Mouse (Mus musculus) heart, embryonic 13.5 days (tissue): ENCODE data around the gene Bscl2. TPM values are rescaled to one million over a fixed set of nuclear protein-coding genes. Genes with fewer than 3 reads are reported as not detected.
"Not testable (repeated sequence)": the region's sequence is repeated elsewhere in the genome, so short reads cannot be mapped to it uniquely, and the experiment has no call there.

Experiments
- ATAC-seq: fragments of 200-750 bp; cut with Nextera tagmentation; 2 replicates; pipeline ENCODE4 v1.8.0; 2017; ENCODE audit warnings: moderate TSS enrichment; ENCODE audit not compliant: insufficient number of reproducible peaks, low FRiP score, low TSS enrichment; ENCODE audit errors: extremely low read depth
- H3K27ac ChIP-seq: fragments of 300-500 bp; sonication (generic); replicated peaks from 2 replicates; pipeline ENCODE4 v1.5.1; 2015; ENCODE audit warnings: moderate library complexity, mild to moderate bottlenecking, inconsistent platforms
- H3K27me3 ChIP-seq: fragments of 300-500 bp; sonication (generic); replicated peaks from 2 replicates; pipeline ENCODE4 v1.6.1; 2015; ENCODE audit warnings: mild to moderate bottlenecking, inconsistent platforms
- H3K36me3 ChIP-seq: fragments of 300-500 bp; sonication (generic); 2 replicates; pipeline ENCODE4 v1.6.1; 2015; ENCODE audit warnings: mild to moderate bottlenecking, inconsistent platforms
- H3K4me1 ChIP-seq: fragments of 300-500 bp; sonication (generic); 2 replicates; pipeline ENCODE4 v1.6.1; 2015; ENCODE audit warnings: inconsistent platforms
- H3K4me2 ChIP-seq: fragments of 300-500 bp; sonication (generic); 2 replicates; pipeline ENCODE4 v1.6.1; 2015; ENCODE audit warnings: inconsistent platforms, mild to moderate bottlenecking, moderate library complexity
- H3K4me3 ChIP-seq: fragments of 300-500 bp; sonication (generic); 2 replicates; pipeline ENCODE4 v1.5.1; 2015; ENCODE audit warnings: moderate library complexity, mild to moderate bottlenecking, inconsistent platforms
- H3K9ac ChIP-seq: fragments of 300-500 bp; sonication (generic); 2 replicates; pipeline ENCODE4 v1.6.1; 2015; ENCODE audit warnings: inconsistent platforms, mild to moderate bottlenecking, moderate library complexity
- H3K9me3 ChIP-seq: fragments of 300-500 bp; sonication (generic); 2 replicates; pipeline ENCODE4 v1.6.1; 2016; ENCODE audit warnings: inconsistent platforms
- WGBS: fragments of 180-500 bp; shearing (Covaris S2); methylation state at CpG from one replicate; pipeline ENCODE4 v1.1.7; 2015; ENCODE audit warnings: mixed read lengths; 5-methylcytosine and 5-hydroxymethylcytosine counted together
- polyA plus RNA-seq: library from polyadenylated mRNA; unstranded; fragments of >200 nt; fragmentation: Nextera tagmentation; extraction: Ambion mirVana; gene quantifications from 2 replicates; pipeline ENCODE4 v1.2.1, GENCODE M21; 2015

Bscl2 gene
- polyA plus RNA-seq, 1 experiment from 2014 or later, result 44.6 TPM

- Histone ChIP-seq H3K9me3 (no peaks in the 10 kb centered on the region), H3K27me3 (no peaks in the 10 kb centered on the region), H3K4me3 (peak within 1 kb of the TSS; percentile 89), H3K27ac (peak within 1 kb of the TSS; percentile 89), H3K4me2 (peak within 1 kb of the TSS; percentile 81), H3K9ac (peak within 1 kb of the TSS; percentile 96), H3K4me1 (peaks cover 12% of the 10 kb centered on the region), H3K36me3 (peaks cover 24% of the 10 kb centered on the region)
- ATAC-seq, result peak; percentile 82
- under 1% methylated on average over 42 of the region's 42 CpGs for WGBS
These were observed 43.2 kb downstream of the Bscl2 start, which contains the start of gene Uqcc3 for GRCm38 (mm10) chr19:8880311-8881033. Gene Uqcc3 (minus strand): TSS chr19:8880923.

GRCm38 (mm10) chr19:8881034-8881392, 43.7 kb downstream of the Bscl2 start:
- Histone ChIP-seq H3K9me3 (no peaks in the 10 kb centered on the region), H3K9ac (peak overlapping the region; percentile 96), H3K27ac (peak overlapping the region; percentile 89; the same call in 1 of the 2 replicates), H3K36me3 (peaks cover 18% of the 10 kb centered on the region), H3K27me3 (no peaks in the 10 kb centered on the region), H3K4me3 (peak overlapping the region; percentile 89), H3K4me1 (peaks cover 12% of the 10 kb centered on the region), H3K4me2 (peak overlapping the region; percentile 81)
- ATAC-seq, result no peak
- WGBS, result 16% methylated on average over 3 of the region's 3 CpGs

DNA sequence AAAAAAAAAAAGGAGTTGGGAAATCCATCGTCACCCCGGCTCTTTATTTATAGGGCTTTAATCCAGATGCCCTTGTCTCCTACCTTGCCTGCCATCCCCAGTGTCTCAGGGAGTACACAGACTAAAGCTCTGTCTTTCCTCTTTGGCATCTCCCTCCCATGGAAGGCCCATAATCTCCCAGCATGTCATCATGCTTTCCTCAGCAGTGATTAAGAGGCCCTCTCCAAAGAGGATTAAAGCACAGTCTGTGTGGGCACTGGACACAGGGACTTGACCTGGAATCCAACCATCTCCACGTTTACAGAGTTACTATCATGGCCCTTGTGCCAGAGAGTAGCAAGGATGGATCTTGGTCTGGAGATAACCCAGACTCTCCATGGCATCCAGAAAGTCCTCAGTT, 46.3 kb downstream of the Bscl2 start, which contains the start of the genes Lbhd1 and Gm49403:
Gene Lbhd1, plus strand, starts transcription at position 117 of the 400 bp plus-strand sequence.
Gene Gm49403, plus strand, starts transcription at position 315 of the 400 bp plus-strand sequence.
- Histone ChIP-seq H3K36me3 (no peaks in the 10 kb centered on the region), H3K4me1 (peaks cover 21% of the 10 kb centered on the region), H3K27ac (no peak within 1 kb of the TSS), H3K9ac (no peak within 1 kb of the TSS), H3K4me3 (no peak within 1 kb of the TSS), H3K27me3 (no peaks in the 10 kb centered on the region), H3K9me3 (no peaks in the 10 kb centered on the region), H3K4me2 (no peak within 1 kb of the TSS)
- no peak for ATAC-seq
- WGBS, result 67% methylated on average over 3 of the region's 3 CpGs

- peaks cover 15% of the 10 kb centered on the region for H3K36me3 ChIP-seq
- H3K27ac ChIP-seq, result peak overlapping the region; percentile 89; the same call in 1 of the 2 replicates
- H3K27me3 ChIP-seq, result no peaks in the 10 kb centered on the region
- peak overlapping the region; percentile 89; the same call in 1 of the 2 replicates for H3K9ac ChIP-seq
- no peaks in the 10 kb centered on the region for H3K9me3 ChIP-seq
- H3K4me3 ChIP-seq, result peak overlapping the region; percentile 80
- no peak for ATAC-seq
- peaks cover 18% of the 10 kb centered on the region for H3K4me1 ChIP-seq
- WGBS, result 61% methylated on average over 1 of the region's 1 CpGs
- H3K4me2 ChIP-seq, result peak overlapping the region; percentile 87
These were observed 49.8 kb downstream of the Bscl2 start for GRCm38 (mm10) chr19:8886916-8887584.

- Histone ChIP-seq H3K4me1 (peaks cover 23% of the 10 kb centered on the region), H3K9ac (peak overlapping the region; percentile 89), H3K36me3 (peaks cover 15% of the 10 kb centered on the region), H3K9me3 (no peaks in the 10 kb centered on the region), H3K4me3 (peak overlapping the region; percentile 80), H3K27me3 (no peaks in the 10 kb centered on the region), H3K4me2 (peak overlapping the region; percentile 87), H3K27ac (peak overlapping the region; percentile 89)
- ATAC-seq, result no peak
- WGBS, result 17% methylated on average over 19 of the region's 19 CpGs
These were observed 50.6 kb downstream of the Bscl2 start for GRCm38 (mm10) chr19:8887585-8888463.

- Histone ChIP-seq H3K4me3 (peak within 1 kb of the TSS; percentile 80), H3K27me3 (no peaks in the 10 kb centered on the region), H3K9me3 (no peaks in the 10 kb centered on the region), H3K4me2 (peak within 1 kb of the TSS; percentile 87), H3K27ac (peak within 1 kb of the TSS; percentile 89), H3K36me3 (peaks cover 15% of the 10 kb centered on the region), H3K4me1 (peaks cover 28% of the 10 kb centered on the region), H3K9ac (peak within 1 kb of the TSS; percentile 89)
- ATAC-seq, result peak; percentile 85
- WGBS, result under 1% methylated on average over 58 of the region's 58 CpGs
These were observed 51.5 kb downstream of the Bscl2 start, which contains the start of the genes 1810009A15Rik and Gm49416 for GRCm38 (mm10) chr19:8888511-8889385. Gene 1810009A15Rik (plus strand): TSS chr19:8888853. Gene Gm49416 (plus strand): TSS chr19:8888926.

DNA sequence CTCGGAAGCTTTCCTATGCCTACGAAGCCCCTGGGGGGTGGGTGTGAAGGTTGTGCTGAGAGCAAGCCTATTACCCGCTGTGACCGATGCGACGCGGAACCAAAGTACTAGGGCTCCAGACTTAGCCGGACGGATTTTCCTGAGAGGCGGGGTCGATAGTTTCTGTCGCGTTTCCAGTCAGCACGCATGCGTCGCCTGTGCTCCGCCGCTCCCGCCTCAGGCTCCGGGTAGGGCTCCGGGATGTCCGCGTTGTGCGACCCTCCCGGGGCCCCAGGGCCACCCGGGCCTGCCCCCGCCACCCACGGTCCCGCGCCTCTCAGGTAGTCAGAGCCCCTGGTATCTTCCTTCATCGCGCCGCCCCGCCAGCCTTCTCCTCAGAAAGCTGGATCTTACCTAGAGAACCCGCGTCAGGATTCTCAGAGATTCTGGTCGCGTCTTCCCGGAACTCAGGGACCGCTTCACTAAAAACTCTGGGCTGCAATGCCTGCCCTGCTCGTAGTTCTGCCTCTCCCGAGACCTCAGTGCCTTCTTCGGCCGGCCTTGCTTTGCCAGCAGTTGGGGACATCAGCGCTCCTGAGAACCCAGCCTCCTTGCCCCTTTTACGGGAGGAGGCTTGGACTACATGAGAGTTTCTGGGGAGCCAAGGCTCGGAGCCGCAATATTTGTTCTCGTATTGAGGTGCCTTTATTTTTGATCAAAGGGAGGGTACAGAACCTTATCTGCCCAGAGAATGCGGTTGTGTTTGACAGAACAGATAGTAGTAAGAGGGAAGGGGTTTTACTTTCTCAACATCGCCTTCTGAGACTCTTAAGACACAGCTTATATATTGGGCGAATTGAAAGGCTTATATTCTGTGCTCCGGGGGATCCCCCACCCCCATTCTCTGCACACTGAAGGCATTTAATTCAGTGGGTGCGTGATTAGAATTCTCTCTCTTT, 55.8 kb downstream of the Bscl2 start, which contains the start of gene Ints5:
Gene Ints5, plus strand, starts transcription at position 177 of the 938 bp plus-strand sequence.
- no peaks in the 10 kb centered on the region for H3K9me3 ChIP-seq
- peak; percentile 13; the same call in 1 of the 2 replicates for ATAC-seq
- WGBS, result 1% methylated on average over 54 of the region's 54 CpGs

DNA sequence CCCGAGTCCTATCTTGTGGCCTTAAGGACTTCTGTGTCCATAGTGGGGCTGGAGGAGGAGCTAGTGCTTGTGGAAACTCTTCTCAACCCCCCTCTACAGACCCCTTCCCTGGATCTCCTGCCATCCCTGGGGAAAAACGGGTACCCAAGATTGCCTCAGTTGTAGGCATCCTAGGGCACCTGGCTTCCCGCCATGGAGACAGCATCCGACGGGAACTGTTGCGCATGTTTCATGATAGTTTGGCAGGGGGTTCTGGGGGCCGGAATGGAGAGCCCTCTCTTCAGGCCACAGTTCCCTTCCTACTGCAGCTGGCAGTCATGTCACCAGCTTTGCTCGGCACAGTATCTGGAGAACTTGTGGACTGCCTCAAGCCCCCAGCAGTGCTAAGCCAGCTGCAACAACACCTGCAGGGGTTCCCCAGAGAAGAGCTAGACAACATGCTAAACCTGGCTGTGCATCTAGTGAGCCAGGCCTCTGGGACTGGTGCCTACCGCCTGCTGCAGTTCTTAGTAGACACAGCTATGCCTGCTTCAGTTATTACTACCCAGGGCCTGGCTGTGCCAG, 58.2 kb downstream of the Bscl2 start:
- Histone ChIP-seq H3K27ac (no peak overlapping the region), H3K27me3 (no peaks in the 10 kb centered on the region), H3K9ac (0 out of 2 replicates have a peak overlapping the region, but pooled peaks have one; percentile 96), H3K36me3 (peaks cover 39% of the 10 kb centered on the region), H3K4me3 (no peak overlapping the region), H3K4me1 (peaks cover 40% of the 10 kb centered on the region), H3K4me2 (no peak overlapping the region), H3K9me3 (no peaks in the 10 kb centered on the region)
- 86% methylated on average over 9 of the region's 9 CpGs for WGBS
- no peak for ATAC-seq

More for the DNA sequence above, 55.8 kb downstream of the Bscl2 start, which contains the start of gene Ints5:
- Histone ChIP-seq H3K4me1 (peaks cover 37% of the 10 kb centered on the region), H3K4me2 (peak within 1 kb of the TSS; percentile 94), H3K27ac (peak within 1 kb of the TSS; percentile 91), H3K36me3 (peaks cover 43% of the 10 kb centered on the region), H3K9ac (peak within 1 kb of the TSS; percentile 97), H3K27me3 (no peaks in the 10 kb centered on the region), H3K4me3 (peak within 1 kb of the TSS; percentile 92)

GRCm38 (mm10) chr19:8896231-8896630, 59.0 kb downstream of the Bscl2 start:
- 87% methylated on average over 5 of the region's 5 CpGs for WGBS
- peaks cover 40% of the 10 kb centered on the region for H3K4me1 ChIP-seq
- not testable (repeated sequence) for H3K27ac ChIP-seq, ATAC-seq, H3K4me2 ChIP-seq, H3K27me3 ChIP-seq, H3K4me3 ChIP-seq, H3K9me3 ChIP-seq
- H3K36me3 ChIP-seq, result peaks cover 31% of the 10 kb centered on the region
- H3K9ac ChIP-seq, result peak overlapping the region; percentile 96
